Mouse (Mus musculus): ENCODE data around the gene 4930558K02Rik. TPM values are rescaled to one million over a fixed set of nuclear protein-coding genes. Genes with fewer than 3 reads are reported as not detected.

4930558K02Rik gene
- 0.17 TPM in 1 of 2 replicates, not detected in the other for polyA plus RNA-seq (2015; fragmentation: Nextera tagmentation; extraction: Ambion mirVana)

GRCm38 (mm10) chr1:161979536-161979935 is at the start of gene 4930558K02Rik:
Gene 4930558K02Rik, minus strand, starts transcription at chr1:161979636.

DNA sequence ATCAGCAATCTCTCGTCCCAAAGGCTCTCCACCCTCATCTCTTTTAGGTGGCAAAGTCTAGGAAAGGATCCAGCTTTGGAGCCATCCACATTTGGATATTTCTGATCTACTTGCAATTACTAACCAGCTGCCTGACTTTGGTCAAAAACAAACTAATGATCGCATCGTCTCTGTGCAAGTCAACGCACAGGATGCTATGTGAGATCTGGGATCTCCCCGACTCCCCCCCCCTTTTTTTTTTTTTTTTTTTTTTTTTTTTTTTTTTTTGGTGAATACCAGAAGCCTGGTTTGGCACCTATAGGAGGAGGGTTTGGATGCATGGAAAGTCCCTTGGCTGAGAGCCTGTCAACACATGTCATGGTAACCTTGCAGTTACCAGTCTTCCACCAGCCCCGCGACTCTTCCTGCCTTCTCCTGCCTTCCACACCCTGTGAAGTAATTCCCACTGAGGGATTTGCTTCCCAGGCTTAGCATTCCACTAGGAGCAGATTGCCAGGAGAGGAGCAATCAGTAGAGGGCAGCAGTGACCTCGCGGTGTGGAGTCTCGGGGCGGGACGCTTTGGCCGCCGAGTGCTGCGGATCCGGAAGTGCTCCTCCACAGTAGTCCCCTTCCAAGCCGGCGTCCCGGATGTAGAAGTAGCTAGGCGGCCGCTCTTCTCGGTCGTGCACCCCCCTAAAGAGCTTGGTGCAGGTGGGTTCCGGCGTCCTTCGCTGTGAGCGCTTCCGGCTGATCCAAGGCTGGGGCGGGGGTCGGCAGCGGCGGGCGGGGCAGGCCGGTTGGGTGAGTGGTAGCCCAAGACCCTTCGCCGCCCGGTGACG is 10.6 kb downstream of the 4930558K02Rik start, which contains the start of gene Pigc:
Gene Pigc (plus strand): TSS at position 598 of the 819 bp plus-strand sequence.

Other genes with a start within 250 kb of the 4930558K02Rik start
- 0.24 TPM in 1 of 2 replicates, not detected in the other for gene Fasl, start 191.1 kb downstream of the 4930558K02Rik start, polyA plus RNA-seq (2015; fragmentation: Nextera tagmentation; extraction: Ambion mirVana)
- gene Suco, start 103.0 kb downstream of the 4930558K02Rik start, polyA plus RNA-seq (2015; fragmentation: Nextera tagmentation; extraction: Ambion mirVana) = 11.9 and 14.4 TPM in 2 replicates
- gene Pigc, start 10.4 kb downstream of the 4930558K02Rik start, polyA plus RNA-seq (2015; fragmentation: Nextera tagmentation; extraction: Ambion mirVana) = 17.6 and 19.1 TPM in 2 replicates

All from spleen, postnatal 0 days (tissue).